Mouse (Mus musculus): Measurements from ENCODE around the gene Loxl1. TPM values are rescaled to one million over a fixed set of nuclear protein-coding genes. Genes with fewer than 3 reads are reported as not detected.
A peak's percentile ranks its signal among the peaks of the same experiment; 100 is the strongest.

Loxl1 gene
- polyA plus RNA-seq (2015; fragmentation: Nextera tagmentation; extraction: Ambion mirVana), result 49.3 and 63.7 TPM in 2 replicates

DNA sequence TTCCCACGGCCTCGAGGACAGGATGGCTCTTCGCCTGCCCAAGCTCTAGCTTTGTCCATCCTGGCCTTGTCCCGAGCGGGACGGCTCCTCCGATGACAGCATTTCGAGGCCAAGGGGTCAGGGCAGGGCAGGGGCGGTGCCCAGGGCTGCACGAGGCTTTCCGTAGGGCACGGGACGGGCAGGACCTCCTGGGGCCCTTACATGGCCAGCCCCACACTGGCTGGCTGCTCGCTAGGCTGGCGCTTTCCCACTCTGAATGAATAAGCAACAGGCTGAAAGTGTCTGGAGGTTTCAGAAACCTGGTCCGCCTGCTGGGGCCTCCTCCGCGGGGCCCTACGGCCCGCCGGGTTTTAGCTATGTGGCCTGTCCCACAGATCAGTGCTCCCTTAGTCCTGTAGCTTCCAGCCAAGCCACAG, at the start of gene Loxl1:
TSS of gene Loxl1 (minus strand) at position 243 of the 416 bp plus-strand sequence.
- H3K36me3 ChIP-seq (ENCODE audit: control insufficient read depth, insufficient read depth, low read length), result no peaks in the 10 kb centered on the region
- H3K27me3 ChIP-seq (ENCODE audit: control insufficient read depth, insufficient read depth, low read length), result peaks cover 3% of the 10 kb centered on the region; the same call in 1 of the 2 replicates
- H3K4me1 ChIP-seq (replicated peaks; ENCODE audit: control insufficient read depth, insufficient read depth), result no peaks in the 10 kb centered on the region; the same call in none of the 2 replicates
- ATAC-seq (ENCODE audit: low FRiP score, low TSS enrichment), result peak; percentile 58
- H3K27ac ChIP-seq (replicated peaks), result peak within 1 kb of the TSS; percentile 88
- peak within 1 kb of the TSS; percentile 64 for H3K4me2 ChIP-seq (replicated peaks; ENCODE audit: low read depth)
- TF ChIP-seq EP300 (optimal IDR thresholded peaks at IDR 0.05), result no peak
- TF ChIP-seq CTCF (IDR thresholded peaks at IDR 0.05; ENCODE audit: low read depth), result no peak
- H3K9ac ChIP-seq (ENCODE audit: low read length), result peak within 1 kb of the TSS; percentile 70
- WGBS, result 1% methylated on average over 21 of the region's 21 CpGs
- H3K4me3 ChIP-seq (ENCODE audit: low read depth, low read length), result peak within 1 kb of the TSS; percentile 51
- peak; percentile 59 for DNase-seq (ENCODE audit: low spot score)
- no peaks in the 10 kb centered on the region for H3K9me3 ChIP-seq (ENCODE audit: control insufficient read depth, low read length)

DNA sequence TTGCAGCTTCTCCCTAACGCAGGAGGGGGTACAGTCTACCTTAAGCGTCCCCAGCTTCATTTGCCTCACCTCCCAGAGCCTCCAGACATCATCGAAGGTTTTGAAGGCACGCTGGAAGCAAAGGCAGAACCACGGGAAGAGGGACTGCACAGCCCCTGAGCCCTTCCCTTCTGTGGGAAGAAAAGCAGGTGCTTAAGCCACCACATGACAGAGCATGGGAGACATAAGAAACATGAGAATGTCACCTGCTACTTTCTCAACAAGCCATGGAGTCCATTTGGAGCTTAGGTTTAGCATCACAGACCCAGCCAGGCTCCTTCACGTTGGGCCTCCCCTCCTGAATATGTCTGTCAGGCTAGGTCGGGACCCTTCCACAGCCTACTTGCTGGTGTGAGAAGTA, 49.0 kb upstream of the Loxl1 start:
- no peak for TF ChIP-seq CTCF (IDR thresholded peaks at IDR 0.05; ENCODE audit: low read depth)
- no peak for TF ChIP-seq EP300 (optimal IDR thresholded peaks at IDR 0.05)
- no peak for ATAC-seq (ENCODE audit: low FRiP score, low TSS enrichment)
- H3K4me1 ChIP-seq (replicated peaks; ENCODE audit: control insufficient read depth, insufficient read depth), result no peaks in the 10 kb centered on the region
- H3K9ac ChIP-seq (ENCODE audit: low read length), result no peak overlapping the region
- no peak overlapping the region for H3K4me2 ChIP-seq (replicated peaks; ENCODE audit: low read depth)
- H3K27ac ChIP-seq (replicated peaks), result no peak overlapping the region
- no peak for DNase-seq (ENCODE audit: low spot score)
- H3K9me3 ChIP-seq (ENCODE audit: control insufficient read depth, low read length), result no peaks in the 10 kb centered on the region
- H3K4me3 ChIP-seq (ENCODE audit: low read depth, low read length), result no peak overlapping the region
- H3K36me3 ChIP-seq (ENCODE audit: control insufficient read depth, insufficient read depth, low read length), result no peaks in the 10 kb centered on the region
- WGBS, result 78% methylated on average over 7 of the region's 7 CpGs
- no peaks in the 10 kb centered on the region for H3K27me3 ChIP-seq (ENCODE audit: control insufficient read depth, insufficient read depth, low read length)

DNA sequence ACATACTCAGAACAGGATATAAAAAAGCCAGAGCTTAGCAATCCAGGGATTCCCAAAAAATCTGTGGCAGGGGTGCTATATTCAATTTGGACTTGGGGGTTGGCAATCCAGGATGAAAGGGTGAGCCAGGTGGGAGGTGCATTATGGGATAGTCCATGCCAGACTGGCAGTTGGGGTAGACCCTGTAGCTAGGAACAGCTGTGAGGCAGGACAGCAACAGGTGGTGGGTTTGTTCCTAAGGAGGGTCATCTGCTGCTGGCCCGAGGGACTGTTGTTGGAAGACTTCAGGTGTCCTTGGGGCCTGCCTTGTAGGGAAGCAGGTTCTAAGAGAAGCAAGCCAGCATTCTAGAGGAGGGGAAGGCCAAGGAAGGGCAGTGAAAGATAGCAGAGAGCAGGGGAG, 48.4 kb upstream of the Loxl1 start:
- Histone ChIP-seq H3K27ac (replicated peaks) (no peak overlapping the region), H3K4me2 (replicated peaks; ENCODE audit: low read depth) (no peak overlapping the region), H3K36me3 (ENCODE audit: control insufficient read depth, insufficient read depth, low read length) (no peaks in the 10 kb centered on the region), H3K27me3 (ENCODE audit: control insufficient read depth, insufficient read depth, low read length) (no peaks in the 10 kb centered on the region), H3K9me3 (ENCODE audit: control insufficient read depth, low read length) (no peaks in the 10 kb centered on the region), H3K4me1 (replicated peaks; ENCODE audit: control insufficient read depth, insufficient read depth) (no peaks in the 10 kb centered on the region), H3K4me3 (ENCODE audit: low read depth, low read length) (no peak overlapping the region), H3K9ac (ENCODE audit: low read length) (no peak overlapping the region)
- ATAC-seq (ENCODE audit: low FRiP score, low TSS enrichment) (no peak), DNase-seq (ENCODE audit: low spot score) (no peak)
- WGBS, result 64% methylated on average over 1 of the region's 1 CpGs
- TF ChIP-seq EP300 (optimal IDR thresholded peaks at IDR 0.05), result no peak
- no peak for TF ChIP-seq CTCF (IDR thresholded peaks at IDR 0.05; ENCODE audit: low read depth)

DNA sequence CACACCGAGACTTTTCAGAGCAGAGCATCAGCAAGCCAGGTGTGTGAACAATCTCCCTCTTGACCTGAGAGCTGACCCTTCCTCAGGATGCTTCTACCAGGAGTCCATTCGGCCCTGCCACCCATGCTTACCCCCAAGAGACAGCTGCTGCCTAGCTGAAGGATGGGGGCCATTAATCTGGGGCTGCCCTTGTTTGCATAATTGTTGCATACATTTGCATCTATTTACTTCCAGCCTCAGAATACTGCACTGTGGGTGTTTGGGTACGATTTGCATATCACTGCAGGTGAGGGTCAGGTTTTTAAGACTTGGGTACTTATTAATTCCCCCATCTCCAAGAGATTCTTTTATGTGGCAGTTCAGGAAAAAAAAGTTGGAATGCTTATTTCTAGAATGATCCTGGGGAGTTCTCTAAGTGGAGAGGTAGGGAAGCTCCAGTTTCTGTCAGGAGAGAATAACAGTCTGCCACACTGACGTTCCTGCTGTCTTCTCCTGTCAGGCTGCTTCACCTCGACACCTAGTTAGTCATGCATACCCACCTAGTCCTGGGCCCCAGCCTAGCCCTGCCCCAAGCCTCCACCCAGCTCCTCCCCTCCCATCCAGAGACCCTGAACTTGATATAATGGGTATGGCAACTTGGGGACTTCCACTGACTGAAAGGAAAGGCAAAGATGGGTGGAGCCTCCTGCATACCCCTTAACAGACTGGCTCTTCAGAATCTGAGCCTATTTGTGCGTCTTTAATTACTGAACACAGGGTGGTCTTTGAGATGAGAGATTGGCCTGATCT, 42.5 kb upstream of the Loxl1 start:
- Histone ChIP-seq H3K36me3 (ENCODE audit: control insufficient read depth, insufficient read depth, low read length) (no peaks in the 10 kb centered on the region), H3K4me1 (replicated peaks; ENCODE audit: control insufficient read depth, insufficient read depth) (no peaks in the 10 kb centered on the region), H3K4me2 (replicated peaks; ENCODE audit: low read depth) (no peak overlapping the region), H3K4me3 (ENCODE audit: low read depth, low read length) (no peak overlapping the region), H3K9me3 (ENCODE audit: control insufficient read depth, low read length) (no peaks in the 10 kb centered on the region), H3K9ac (ENCODE audit: low read length) (no peak overlapping the region), H3K27ac (replicated peaks) (no peak overlapping the region), H3K27me3 (ENCODE audit: control insufficient read depth, insufficient read depth, low read length) (no peaks in the 10 kb centered on the region)
- TF ChIP-seq EP300 (optimal IDR thresholded peaks at IDR 0.05) (no peak), CTCF (IDR thresholded peaks at IDR 0.05; ENCODE audit: low read depth) (no peak)
- no peak for ATAC-seq (ENCODE audit: low FRiP score, low TSS enrichment)
- WGBS, result 30% methylated on average over 6 of the region's 6 CpGs
- DNase-seq (ENCODE audit: low spot score), result no peak

DNA sequence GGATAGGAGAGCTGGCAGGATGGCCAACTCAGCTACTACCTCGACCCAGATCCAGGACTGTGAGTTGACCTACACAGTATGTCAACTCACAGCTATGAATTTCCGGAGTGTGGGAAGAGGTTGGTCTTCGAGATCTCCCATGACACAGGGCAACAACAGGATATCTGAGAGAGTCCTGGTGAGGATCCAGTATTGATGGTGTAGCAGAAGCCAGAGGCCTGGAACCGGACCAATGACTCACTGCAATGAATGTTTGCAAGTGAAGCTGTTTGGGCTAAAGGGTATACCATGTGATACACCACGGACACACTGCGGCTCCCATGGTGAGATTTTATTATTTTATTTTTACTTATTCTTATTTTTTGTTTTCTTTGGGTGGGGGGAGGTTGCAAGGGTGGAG, 41.7 kb upstream of the Loxl1 start:
- no peaks in the 10 kb centered on the region for H3K9me3 ChIP-seq (ENCODE audit: control insufficient read depth, low read length)
- DNase-seq (ENCODE audit: low spot score), result no peak
- TF ChIP-seq EP300 (optimal IDR thresholded peaks at IDR 0.05) (no peak), CTCF (IDR thresholded peaks at IDR 0.05; ENCODE audit: low read depth) (no peak)
- no peaks in the 10 kb centered on the region for H3K4me1 ChIP-seq (replicated peaks; ENCODE audit: control insufficient read depth, insufficient read depth)
- H3K27ac ChIP-seq (replicated peaks), result no peak overlapping the region
- H3K36me3 ChIP-seq (ENCODE audit: control insufficient read depth, insufficient read depth, low read length), result no peaks in the 10 kb centered on the region
- ATAC-seq (ENCODE audit: low FRiP score, low TSS enrichment), result no peak
- H3K27me3 ChIP-seq (ENCODE audit: control insufficient read depth, insufficient read depth, low read length), result no peaks in the 10 kb centered on the region
- H3K9ac ChIP-seq (ENCODE audit: low read length), result no peak overlapping the region
- WGBS, result 77% methylated on average over 6 of the region's 6 CpGs
- H3K4me3 ChIP-seq (ENCODE audit: low read depth, low read length), result no peak overlapping the region
- H3K4me2 ChIP-seq (replicated peaks; ENCODE audit: low read depth), result no peak overlapping the region

DNA sequence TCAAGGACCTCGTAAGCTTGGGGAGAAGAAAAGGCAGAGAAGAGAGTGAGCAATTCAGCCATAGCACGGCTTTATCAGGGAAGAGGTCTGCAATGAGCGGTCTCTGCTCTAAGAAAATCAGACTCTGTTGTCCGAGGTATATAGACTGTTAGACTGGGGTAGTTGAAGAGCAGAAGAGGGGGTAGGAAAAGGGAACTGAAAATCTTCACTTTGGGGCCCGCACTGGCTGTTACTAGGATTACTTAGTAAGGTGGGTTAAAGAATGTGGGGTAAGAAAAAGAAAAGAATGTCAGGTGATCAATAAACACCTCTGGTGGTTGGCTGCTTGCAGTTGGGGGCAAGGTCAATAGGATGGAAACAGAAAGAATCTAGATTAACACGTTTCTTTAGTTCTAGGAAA, 40.2 kb upstream of the Loxl1 start:
- Histone ChIP-seq H3K4me3 (ENCODE audit: low read depth, low read length) (no peak overlapping the region), H3K4me1 (replicated peaks; ENCODE audit: control insufficient read depth, insufficient read depth) (no peaks in the 10 kb centered on the region), H3K9ac (ENCODE audit: low read length) (no peak overlapping the region), H3K27me3 (ENCODE audit: control insufficient read depth, insufficient read depth, low read length) (no peaks in the 10 kb centered on the region), H3K27ac (replicated peaks) (no peak overlapping the region), H3K4me2 (replicated peaks; ENCODE audit: low read depth) (no peak overlapping the region), H3K9me3 (ENCODE audit: control insufficient read depth, low read length) (no peaks in the 10 kb centered on the region), H3K36me3 (ENCODE audit: control insufficient read depth, insufficient read depth, low read length) (no peaks in the 10 kb centered on the region)
- DNase-seq (ENCODE audit: low spot score) (no peak), ATAC-seq (ENCODE audit: low FRiP score, low TSS enrichment) (no peak)
- 79% methylated on average over 6 of the region's 6 CpGs for WGBS
- TF ChIP-seq EP300 (optimal IDR thresholded peaks at IDR 0.05) (no peak), CTCF (IDR thresholded peaks at IDR 0.05; ENCODE audit: low read depth) (no peak)
